Mouse (Mus musculus): ENCODE measurements around the gene Nhlrc2.

- TF ChIP-seq POLR2A (IDR thresholded peaks at IDR 0.05; ENCODE audit: low read depth, low read length) (no peak), MXI1 (IDR thresholded peaks at IDR 0.05; ENCODE audit: low read depth, low read length) (no peak), EP300 (IDR thresholded peaks at IDR 0.05; ENCODE audit: low read length) (no peak), POLR2AphosphoS2 (IDR thresholded peaks at IDR 0.05; ENCODE audit: low read depth, low read length) (no peak), CTCF (conservative IDR thresholded peaks at IDR 0.05 in 1 of 2, IDR thresholded peaks at IDR 0.05 in 1 of 2; ENCODE audit: low read depth in 2 of 2, low read length in 2 of 2) (no peak), MAX (IDR thresholded peaks at IDR 0.05; ENCODE audit: low read length) (no peak), BHLHE40 (IDR thresholded peaks at IDR 0.05; ENCODE audit: low read depth, low read length) (no peak), UBTF (IDR thresholded peaks at IDR 0.05; ENCODE audit: low read depth, low read length) (no peak), TCF12 (IDR thresholded peaks at IDR 0.05; ENCODE audit: low read depth, low read length) (no peak), MAZ (IDR thresholded peaks at IDR 0.05; ENCODE audit: low read depth, low read length) (no peak)
Measured at GRCm38 (mm10) chr19:56577801-56578200, 29.7 kb downstream of the Nhlrc2 start.
